11 mouse cellular contexts compared by ENCODE assay signal in the genomic region with DNA sequence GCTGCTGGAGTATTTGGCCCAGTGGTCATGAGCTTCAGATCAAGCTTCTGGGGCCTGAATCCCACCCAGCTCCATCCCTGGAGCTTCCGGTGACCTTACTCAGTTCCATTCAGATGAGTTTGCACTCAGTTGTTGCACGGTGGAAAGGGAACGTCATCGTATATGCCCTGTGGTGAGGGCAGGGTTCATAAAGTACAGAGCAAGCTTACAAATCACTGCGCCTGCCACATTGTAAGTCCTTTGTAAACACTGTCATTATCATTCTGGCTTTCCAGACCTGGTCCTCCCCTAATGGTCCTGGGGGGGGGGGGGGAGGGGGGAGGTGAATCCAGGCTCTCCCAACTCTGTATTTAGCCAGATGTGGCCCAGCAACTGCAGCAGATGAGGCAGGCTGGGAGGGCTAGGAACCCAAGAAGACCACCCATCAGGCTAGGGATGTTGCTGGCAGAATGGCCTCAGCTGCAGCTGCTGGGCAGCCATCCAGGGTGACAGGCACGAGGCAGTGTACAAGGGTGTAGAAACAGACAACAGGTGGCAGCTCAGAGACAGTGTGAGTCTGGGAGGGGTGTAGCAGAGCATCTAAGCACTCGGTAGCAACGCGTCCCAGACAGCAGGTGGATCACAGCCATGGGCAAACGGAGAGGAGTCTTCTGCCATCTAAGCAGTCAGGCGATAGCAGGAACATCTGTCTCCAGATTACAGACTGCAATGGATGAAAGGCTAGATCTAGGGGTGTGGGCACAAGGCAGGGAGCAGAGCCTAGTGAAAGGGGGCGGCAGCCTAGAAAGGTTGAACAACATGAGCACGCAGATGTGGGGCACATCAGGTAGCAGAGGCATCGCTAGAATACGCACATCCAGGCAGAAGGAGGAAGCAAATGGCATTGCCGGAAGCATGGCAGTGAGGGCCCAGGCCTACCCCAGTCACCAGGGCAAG. TPM values are rescaled to one million over a fixed set of nuclear protein-coding genes. Genes with fewer than 3 reads are reported as not detected.
DNase-seq lines count a peak whose midpoint lies in the region; ATAC-seq and TF ChIP-seq lines count a peak whose summit lies in the region.
"Had no signal": no experiment of that assay in that cellular context is flagged by ENCODE, and none has a peak within 500 bp of the region (broad histone marks: within the 10 kb centered on the region; RNA-seq: fewer than 3 reads in every experiment).

No protein-coding gene starts in this region.

- peaks cover 10% of the 10 kb centered on the region for H3K4me1 ChIP-seq in intestine, embryonic 15.5 days (replicated peaks)
- no peaks in the 10 kb centered on the region for H3K4me1 ChIP-seq in neural tube, embryonic 14.5 days (ENCODE audit: control insufficient read depth, insufficient read depth, low read length)

- ATAC-seq in intestine, embryonic 15.5 days, result peak; percentile 72
- ATAC-seq in neural tube, embryonic 14.5 days (ENCODE audit: low read depth), result peak; percentile 83

- no peaks in the 10 kb centered on the region for H3K27me3 ChIP-seq in intestine, embryonic 15.5 days (replicated peaks)
- no peaks in the 10 kb centered on the region for H3K27me3 ChIP-seq in neural tube, embryonic 14.5 days (ENCODE audit: control insufficient read depth, insufficient read depth, low read length)

- no peaks in the 10 kb centered on the region for H3K36me3 ChIP-seq in intestine, embryonic 15.5 days
- no peaks in the 10 kb centered on the region for H3K36me3 ChIP-seq in neural tube, embryonic 14.5 days (ENCODE audit: control insufficient read depth, insufficient read depth, low read length)

- no peak overlapping the region for H3K9ac ChIP-seq in intestine, embryonic 15.5 days
- H3K9ac ChIP-seq in neural tube, embryonic 14.5 days (replicated peaks; ENCODE audit: low read depth, low read length), result no peak overlapping the region

- DNase-seq in gastrocnemius, adult 2 months, result peak; percentile 35
- DNase-seq in gastrocnemius, postnatal 25 days, result no peak
- DNase-seq in lung, postnatal 10 days, result peak; percentile 51
- DNase-seq in lung, adult 18-20 months, result no peak
- no peak for DNase-seq in layer of hippocampus, adult 11-12 months (ENCODE audit: low spot score)
- no peak for DNase-seq in adrenal gland, adult 18-20 months (ENCODE audit: low spot score in 2 of 2)
- DNase-seq: kidney, postnatal 10 days; thymus, postnatal 25 days had no signal

- H3K4me2 ChIP-seq in intestine, embryonic 15.5 days (replicated peaks), result no peak overlapping the region
- H3K4me2 ChIP-seq in neural tube, embryonic 14.5 days (ENCODE audit: low read depth, low read length), result no peak overlapping the region
- H3K4me2 ChIP-seq: heart, embryonic 11.5 days had no signal

- no peak overlapping the region for H3K27ac ChIP-seq in gastrocnemius, adult 2 months
- H3K27ac ChIP-seq in intestine, embryonic 15.5 days, result 0 out of 2 replicates have a peak overlapping the region, but pooled peaks have one; percentile 27
- H3K27ac ChIP-seq in neural tube, embryonic 14.5 days (ENCODE audit: low read depth, low read length), result no peak overlapping the region

- no peak for TF ChIP-seq CTCF in gastrocnemius, adult 2 months (IDR thresholded peaks at IDR 0.05)

- H3K4me3 ChIP-seq in gastrocnemius, adult 2 months, result no peak overlapping the region
- H3K4me3 ChIP-seq in intestine, embryonic 15.5 days (replicated peaks), result no peak overlapping the region
- H3K4me3 ChIP-seq in neural tube, embryonic 14.5 days (ENCODE audit: low read depth, low read length), result no peak overlapping the region

- no peaks in the 10 kb centered on the region for H3K9me3 ChIP-seq in intestine, embryonic 15.5 days
- no peaks in the 10 kb centered on the region for H3K9me3 ChIP-seq in neural tube, embryonic 14.5 days (ENCODE audit: control insufficient read depth, low read length)

- intact Hi-C loops in gastrocnemius, adult 2 months (cut with DNase I), result no loop called here

- WGBS in intestine, embryonic 15.5 days, result 43% methylated on average over 16 of the region's 16 CpGs
- 56% methylated on average over 16 of the region's 16 CpGs for WGBS in neural tube, embryonic 14.5 days

RNA-seq across cellular contexts. Expression of a gene that starts 23.3 kb away (rescaled TPM):
- 100 to 1,000 TPM in 1 of 2 experiments, 10 to 100 TPM in 1; 96.3 to 115 TPM for total RNA-seq in gastrocnemius, adult 2 months (2021)
- total RNA-seq in gastrocnemius, postnatal 25 days (2021), result 10 to 100 TPM; 51.3 to 98.7 TPM
- 26.9 and 28.4 TPM in 2 replicates for polyA plus RNA-seq in intestine, embryonic 15.5 days (2015; fragmentation: Nextera tagmentation; extraction: Ambion mirVana)
- polyA plus RNA-seq in neural tube, embryonic 14.5 days (2014; fragmentation: Nextera tagmentation; extraction: Ambion mirVana), result 3.9 and 4.8 TPM in 2 replicates
- total RNA-seq in adrenal gland, adult 18-20 months (2021), result 100 to 1,000 TPM in 1 of 2 experiments, 10 to 100 TPM in 1; 37.9 to 116 TPM

Comparison
In these comparisons a context has a peak if more than half of its experiments do, and no peak if none do; other contexts are left out.
1. DNase-seq: peak in gastrocnemius, adult 2 months (single experiment) and lung, postnatal 10 days (single experiment); none in gastrocnemius, postnatal 25 days (single experiment), lung, adult 18-20 months (0 of 2), layer of hippocampus, adult 11-12 months (single experiment) and adrenal gland, adult 18-20 months (0 of 2).